Mouse (Mus musculus): ENCODE measurements around the gene Cryzl1. TPM values are rescaled to one million over a fixed set of nuclear protein-coding genes. Genes with fewer than 3 reads are reported as not detected.

Gene Cryzl1
- 6.6 and 7.1 TPM in 2 replicates for polyA plus RNA-seq (2012; rRNA removed; ENCODE audit: low replicate concordance)

DNA sequence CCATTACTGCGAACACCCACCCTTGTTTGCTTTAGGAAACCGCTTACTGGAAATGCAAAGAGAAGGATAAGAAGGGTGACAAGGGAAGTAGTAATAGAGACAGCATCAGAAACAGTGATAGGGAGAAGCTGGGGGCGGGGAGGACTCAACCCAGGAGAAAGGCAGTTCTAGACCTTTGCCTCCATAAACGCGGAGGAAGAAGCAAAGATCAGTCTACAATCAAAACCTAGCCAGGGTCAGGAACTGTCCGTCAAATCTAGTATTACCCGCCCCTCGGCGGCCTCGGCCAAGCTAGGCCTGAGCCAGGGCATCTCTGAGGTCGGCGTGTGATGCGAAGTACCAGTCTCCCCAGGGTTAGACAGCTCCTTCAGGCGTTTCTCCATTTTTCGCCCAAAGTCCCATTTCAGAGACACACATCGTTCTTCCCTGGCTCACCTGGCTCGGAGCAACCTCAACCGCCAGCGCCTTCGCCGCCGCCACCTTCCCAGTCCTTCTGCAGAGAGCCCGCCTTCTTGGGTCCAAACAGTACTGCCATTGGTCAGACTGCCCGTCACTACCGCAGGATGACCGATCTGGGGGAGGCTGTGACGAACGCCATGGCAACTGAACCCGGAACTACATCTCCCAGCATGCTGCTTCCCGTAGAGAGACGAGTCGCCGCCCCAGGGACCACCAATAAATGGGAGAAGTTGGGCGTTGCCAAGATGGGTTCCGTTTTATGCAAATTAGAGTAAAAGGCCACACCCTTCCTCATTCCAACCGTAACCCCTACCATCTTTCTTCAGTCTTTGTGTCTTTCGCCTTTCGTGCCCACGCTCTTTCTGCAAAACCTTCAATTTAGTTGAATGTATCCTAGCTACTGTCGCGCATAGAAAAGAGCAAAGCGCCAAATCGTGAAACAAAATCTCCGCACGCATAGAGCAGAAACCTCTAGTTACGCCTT lies at the start of gene Cryzl1:
TSS of gene Cryzl1 (minus strand) at position 853 of the 943 bp plus-strand sequence.

DNA sequence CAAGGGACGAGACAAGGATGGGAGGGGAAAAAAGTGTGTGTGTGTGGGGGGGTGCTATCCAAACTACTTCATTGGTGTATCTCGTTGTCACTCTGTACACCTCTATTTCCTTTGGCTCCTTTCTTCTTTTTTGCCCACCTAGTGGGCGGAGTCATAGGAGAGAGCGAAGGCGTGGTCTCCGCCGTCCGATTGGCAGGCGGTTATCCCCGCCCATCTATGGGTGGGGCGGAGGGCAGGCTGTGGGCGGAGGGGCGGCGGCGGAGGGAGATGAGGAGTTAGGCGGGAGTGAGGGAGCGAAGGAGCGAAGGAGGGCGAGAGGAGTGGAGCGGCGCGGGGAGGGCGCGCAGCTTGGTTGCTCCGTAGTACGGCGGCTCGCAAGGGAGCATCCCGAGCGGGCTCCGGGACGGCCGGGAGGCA lies 299 bp upstream of the Cryzl1 start, which contains the start of gene Itsn1:
TSS of gene Itsn1 (plus strand) at position 216 of the 417 bp plus-strand sequence.

DNA sequence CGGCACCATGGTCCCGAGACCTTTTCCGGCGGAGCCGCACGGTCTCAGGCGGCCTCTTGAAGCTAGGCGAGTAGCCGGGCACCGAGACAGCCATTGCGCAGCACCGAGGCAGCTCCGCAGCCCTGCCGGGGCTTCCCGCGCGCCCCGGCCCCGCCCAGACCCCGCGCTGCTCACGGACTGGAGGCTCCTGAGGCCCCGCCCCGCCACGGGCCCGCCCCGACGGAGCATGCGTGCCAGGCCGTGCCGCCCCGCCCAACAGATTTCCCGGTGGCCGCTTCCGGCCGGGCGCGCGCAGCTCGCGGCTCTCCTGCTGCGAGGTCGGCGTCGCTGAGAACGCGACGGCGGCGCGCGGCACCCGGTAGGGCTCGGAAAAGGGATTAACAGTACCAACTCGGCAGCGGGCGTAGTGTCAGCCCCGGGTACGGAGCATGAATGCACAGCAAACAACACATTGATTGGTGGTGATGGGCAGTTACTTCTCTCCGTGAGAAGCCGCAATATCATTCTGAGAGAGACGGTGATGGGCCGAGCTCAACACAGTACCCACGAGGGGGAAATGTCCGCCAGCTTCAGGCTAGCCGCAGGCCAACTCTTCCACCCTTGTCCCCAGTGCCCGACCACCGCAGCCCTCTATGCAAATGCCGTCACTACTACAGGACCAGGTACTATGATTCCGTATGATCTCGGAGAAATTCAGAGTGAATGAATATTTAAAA lies 40.0 kb downstream of the Cryzl1 start, which contains the start of gene Donson:
TSS of gene Donson (minus strand) at position 152 of the 716 bp plus-strand sequence.

GRCm38 (mm10) chr16:91647461-91648219 lies 81.1 kb downstream of the Cryzl1 start, which contains the start of gene Son:
Gene Son, plus strand, starts transcription at chr16:91647506.

GRCm38 (mm10) chr16:91646681-91647419 lies 81.9 kb downstream of the Cryzl1 start, which contains the start of gene Gart:
Gene Gart, minus strand, starts transcription at chr16:91646952.

Other genes with a start within 250 kb of the Cryzl1 start
- gene Ifnar1, start 243.7 kb downstream of the Cryzl1 start, polyA plus RNA-seq (2012; rRNA removed; ENCODE audit: low replicate concordance), result 7.5 and 9.3 TPM in 2 replicates
- gene Ifngr2, start 181.9 kb downstream of the Cryzl1 start, polyA plus RNA-seq (2012; rRNA removed; ENCODE audit: low replicate concordance), result 67.5 and 273 TPM in 2 replicates
- 17.5 and 18.8 TPM in 2 replicates for gene Tmem50b, start 131.2 kb downstream of the Cryzl1 start, polyA plus RNA-seq (2012; rRNA removed; ENCODE audit: low replicate concordance)
- 0.04 TPM in 1 of 2 replicates, not detected in the other for gene Dnajc28, start 109.9 kb downstream of the Cryzl1 start, polyA plus RNA-seq (2012; rRNA removed; ENCODE audit: low replicate concordance)
- 9.2 and 12.8 TPM in 2 replicates for gene Gart, start 82.0 kb downstream of the Cryzl1 start, polyA plus RNA-seq (2012; rRNA removed; ENCODE audit: low replicate concordance)
- 23.0 and 36.8 TPM in 2 replicates for gene Son, start 81.5 kb downstream of the Cryzl1 start, polyA plus RNA-seq (2012; rRNA removed; ENCODE audit: low replicate concordance)
- 6.0 and 10.7 TPM in 2 replicates for gene Donson, start 40.2 kb downstream of the Cryzl1 start, polyA plus RNA-seq (2012; rRNA removed; ENCODE audit: low replicate concordance)
- 13.6 and 18.3 TPM in 2 replicates for gene Itsn1, start 306 bp upstream of the Cryzl1 start, polyA plus RNA-seq (2012; rRNA removed; ENCODE audit: low replicate concordance)

Data from duodenum, adult 2 months (tissue).